Mouse (Mus musculus) yolk sac, embryonic 10.5 days (tissue): ENCODE results near the gene Inpp5b.
"Not testable (repeated sequence)": the region's sequence is repeated elsewhere in the genome, so short reads cannot be mapped to it uniquely, and the experiment has no call there.

Experiments used
- DNase-seq: peaks from one replicate; pipeline ENCODE4 v3.0.0-alpha.2; 2017; ENCODE audit warnings: low spot score

Gene Inpp5b

DNA sequence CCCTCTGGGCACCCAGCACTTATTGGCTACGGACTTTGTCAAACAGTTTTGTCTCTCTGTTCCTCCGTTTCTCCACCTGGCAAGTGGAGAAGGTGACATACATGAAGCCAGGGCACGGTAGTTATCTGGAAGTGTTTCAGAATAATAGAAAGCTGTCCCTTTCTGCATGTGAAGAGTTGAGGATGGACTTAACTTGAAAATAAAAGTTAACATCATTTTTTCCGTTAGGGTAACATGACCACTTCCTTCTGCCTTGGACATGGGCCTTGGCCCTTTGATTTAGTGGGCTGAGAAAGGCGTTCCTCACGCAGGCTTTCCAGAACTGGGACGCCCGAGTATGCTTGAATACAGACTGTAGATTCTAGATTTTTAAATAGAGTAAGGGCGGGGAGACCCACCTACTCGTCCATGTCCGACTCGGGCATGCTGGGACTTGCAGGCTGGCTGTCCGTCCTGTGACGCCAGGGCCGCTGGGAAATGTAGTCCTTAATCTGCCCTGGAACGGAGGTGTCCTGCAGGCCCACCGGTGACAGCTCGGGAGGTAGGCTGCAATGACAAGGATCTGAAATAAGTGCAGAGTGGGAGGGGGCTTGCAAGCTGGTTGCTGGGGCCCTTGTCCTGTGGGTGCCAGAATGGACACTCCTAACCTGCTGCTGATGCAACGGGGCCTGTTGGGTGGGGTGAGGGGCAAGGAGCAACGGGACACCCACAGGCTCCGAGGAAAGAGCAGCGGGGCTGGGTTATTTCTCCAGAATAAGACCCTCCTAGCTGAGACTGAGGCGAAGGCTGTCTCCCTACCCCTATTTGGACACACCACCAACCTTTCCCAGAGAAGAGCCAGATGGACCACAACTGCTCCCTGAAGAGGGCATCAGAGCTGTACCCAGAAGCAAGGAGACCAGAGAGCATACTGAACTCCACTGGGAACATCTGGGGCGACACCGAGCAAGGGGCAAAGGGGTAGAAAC, at the start of gene Inpp5b:
Gene Inpp5b (plus strand): TSS at position 475 of the 968 bp plus-strand sequence.
- DNase-seq: peak; percentile 89

DNA sequence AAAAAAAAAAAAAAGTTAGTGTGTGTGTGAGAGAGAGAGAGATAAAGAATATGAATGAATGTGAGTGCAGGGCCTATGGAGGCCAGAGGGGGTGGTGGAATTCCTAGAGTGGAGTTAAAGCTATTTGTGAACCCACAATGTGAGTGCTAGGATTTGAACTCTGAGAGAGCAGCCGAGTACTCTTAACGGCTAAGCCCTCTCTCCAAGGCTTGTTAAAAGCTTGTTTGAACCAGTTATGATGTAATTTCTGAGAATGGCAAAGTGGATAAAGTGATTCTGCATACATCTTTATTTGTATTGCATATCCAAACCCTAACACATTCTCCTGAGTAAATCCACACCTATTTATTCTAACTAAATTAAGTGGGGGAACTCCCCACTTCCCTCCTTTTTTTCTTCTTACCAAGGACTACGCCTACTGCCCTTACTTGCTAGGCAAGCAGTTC, 49.2 kb upstream of the Inpp5b start:
- no peak for DNase-seq

DNA sequence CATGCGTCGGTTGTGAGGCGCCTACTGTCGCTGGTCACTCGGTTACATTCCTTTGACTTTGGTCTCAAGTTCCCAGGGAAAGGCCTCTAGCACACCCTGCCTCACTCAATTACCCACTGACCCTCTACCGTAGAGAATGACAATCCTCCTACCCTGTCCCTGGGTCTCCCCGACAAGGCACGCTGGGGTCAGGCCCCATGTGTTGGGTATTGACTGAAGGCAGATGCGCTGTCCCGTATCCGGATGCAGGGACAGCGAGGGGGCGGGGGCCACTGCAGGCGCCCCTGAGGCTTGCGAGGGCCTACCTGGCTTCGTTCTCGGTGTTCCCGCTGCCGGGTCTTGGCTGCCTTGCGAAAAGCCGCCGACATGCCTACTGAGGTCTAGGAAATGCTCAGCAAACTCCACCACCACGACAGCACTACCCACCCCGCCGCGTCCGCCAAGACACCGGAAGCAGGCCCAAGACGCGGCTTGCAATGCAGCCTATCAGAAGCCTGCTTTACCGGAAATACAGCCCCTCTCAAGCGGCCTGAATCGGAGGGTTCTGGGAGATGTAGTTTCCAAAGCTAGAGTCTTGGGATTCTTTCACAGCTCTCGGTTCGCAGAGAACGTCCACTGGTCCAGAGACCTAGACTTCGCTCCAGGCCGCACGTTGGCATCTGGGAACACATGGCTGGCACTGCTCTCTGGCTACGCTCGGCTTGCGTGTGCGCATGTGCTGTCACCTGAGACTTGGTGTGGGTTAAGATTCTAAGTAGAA, 48.3 kb upstream of the Inpp5b start, which contains the start of gene Utp11:
Gene Utp11 (minus strand): TSS at position 466 of the 760 bp plus-strand sequence.
- DNase-seq: peak; percentile 92

DNA sequence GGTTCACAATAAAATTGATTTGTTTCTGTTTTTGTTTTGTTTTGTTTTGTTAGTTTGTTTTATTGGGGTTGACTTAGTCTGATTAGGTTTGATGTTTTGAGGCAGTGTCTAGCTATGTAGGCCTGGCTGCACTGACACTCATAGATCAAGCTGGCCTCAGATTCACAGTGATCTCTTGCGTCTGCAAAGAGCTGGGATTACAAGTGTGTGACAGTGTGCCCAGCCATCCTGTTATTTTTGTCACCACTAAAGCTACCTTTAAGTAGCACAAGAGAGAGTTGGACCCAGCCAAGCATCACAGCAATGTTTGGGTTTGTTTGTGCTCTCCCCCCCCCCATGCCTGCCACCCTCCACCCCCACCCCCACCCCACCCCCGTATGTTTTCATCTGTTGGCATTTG, 47.1 kb upstream of the Inpp5b start:
- no peak for DNase-seq

DNA sequence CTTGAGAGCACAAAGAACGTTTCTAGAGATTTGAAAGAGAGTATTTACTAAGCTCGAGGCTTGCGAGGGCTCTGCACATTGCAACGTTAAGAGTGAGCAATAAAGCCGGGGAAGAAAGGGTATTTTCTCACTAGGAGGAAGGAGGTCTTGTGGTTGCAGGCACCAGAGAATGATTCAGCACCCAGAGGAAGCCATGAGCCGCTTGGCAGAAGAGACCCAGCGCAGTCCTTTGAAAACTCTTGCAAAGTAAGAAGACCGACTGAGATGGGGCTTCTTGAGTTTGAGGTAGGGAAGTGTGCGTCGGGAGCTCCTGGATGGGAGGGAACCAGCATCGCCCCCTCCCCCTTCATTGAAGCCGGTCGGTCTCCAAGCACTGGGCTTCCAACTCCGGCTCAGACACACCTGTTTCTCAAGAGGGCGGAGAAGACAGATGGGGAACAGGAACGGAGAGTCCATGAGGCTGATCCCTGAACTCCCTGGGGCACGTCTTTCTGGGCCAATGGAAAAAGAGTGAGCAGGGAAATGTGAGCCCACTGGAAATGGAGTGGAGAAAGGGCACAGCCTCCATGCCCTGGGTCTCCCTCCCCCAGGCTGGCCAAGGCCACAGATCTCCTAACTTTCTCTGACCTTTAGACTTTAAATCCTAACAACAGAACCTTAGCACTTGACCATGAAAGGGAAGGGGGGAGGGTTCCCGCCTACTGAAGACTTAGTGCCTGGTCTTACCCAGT, 45.7 kb upstream of the Inpp5b start:
- peak; percentile 50 for DNase-seq

DNA sequence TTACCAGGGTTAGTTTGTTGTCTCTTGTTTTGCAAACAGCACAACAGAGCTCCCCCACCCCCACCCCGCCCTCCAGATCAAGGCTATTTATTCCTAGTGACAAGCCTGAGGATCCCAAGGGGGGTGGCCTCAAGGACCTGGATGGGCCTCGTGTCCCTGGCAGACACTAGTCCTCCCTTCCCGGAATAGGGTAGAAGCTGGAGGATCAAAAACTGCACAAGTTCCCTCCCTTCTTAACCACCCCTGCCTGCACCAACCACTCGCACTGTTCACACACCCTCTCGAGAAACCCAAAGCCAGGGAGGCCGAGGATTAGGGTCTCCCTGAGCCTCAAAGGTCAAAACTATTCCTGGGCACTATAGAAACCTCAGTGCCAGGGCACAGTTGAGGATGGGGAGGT, 41.9 kb upstream of the Inpp5b start:
- no peak for DNase-seq

DNA sequence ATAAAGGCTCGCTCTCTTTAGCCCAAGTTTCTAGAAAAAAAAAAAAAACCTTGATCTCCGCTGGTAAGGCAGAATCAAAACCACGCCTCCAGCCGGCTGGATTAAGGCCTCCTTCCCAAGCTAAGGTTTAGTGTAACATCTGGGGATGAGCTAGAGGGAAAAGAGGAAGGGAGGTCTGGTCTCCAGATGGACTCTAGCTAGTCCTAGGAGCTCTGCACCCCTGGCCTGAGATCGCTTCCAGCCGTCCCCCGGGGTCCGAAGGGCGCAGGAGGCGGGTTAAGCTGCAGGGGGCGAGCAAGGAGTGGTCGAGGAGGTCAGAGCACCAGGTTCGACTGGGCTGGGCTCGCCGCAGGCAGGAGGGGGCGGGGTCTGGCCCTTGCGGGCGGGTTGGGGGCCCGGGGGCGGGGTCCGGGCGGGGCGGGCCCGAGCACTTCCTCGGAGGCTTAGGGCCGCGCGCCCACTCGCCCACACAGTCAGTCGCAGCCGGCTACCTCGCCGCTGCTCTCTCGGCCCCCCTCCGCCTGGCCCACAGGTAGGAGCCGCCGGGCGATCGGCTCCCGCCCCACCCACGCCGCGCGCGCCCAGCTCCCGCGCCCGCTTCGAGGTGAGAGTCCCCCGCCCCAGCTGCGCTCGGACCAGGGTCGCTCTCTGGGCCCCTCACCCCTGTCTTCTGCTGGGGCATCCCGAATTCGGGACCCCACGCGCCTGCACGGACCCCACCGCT, 41.2 kb upstream of the Inpp5b start, which contains the start of gene Fhl3:
Gene Fhl3 (plus strand): TSS at position 454 of the 724 bp plus-strand sequence.
- DNase-seq: peak; percentile 96

DNA sequence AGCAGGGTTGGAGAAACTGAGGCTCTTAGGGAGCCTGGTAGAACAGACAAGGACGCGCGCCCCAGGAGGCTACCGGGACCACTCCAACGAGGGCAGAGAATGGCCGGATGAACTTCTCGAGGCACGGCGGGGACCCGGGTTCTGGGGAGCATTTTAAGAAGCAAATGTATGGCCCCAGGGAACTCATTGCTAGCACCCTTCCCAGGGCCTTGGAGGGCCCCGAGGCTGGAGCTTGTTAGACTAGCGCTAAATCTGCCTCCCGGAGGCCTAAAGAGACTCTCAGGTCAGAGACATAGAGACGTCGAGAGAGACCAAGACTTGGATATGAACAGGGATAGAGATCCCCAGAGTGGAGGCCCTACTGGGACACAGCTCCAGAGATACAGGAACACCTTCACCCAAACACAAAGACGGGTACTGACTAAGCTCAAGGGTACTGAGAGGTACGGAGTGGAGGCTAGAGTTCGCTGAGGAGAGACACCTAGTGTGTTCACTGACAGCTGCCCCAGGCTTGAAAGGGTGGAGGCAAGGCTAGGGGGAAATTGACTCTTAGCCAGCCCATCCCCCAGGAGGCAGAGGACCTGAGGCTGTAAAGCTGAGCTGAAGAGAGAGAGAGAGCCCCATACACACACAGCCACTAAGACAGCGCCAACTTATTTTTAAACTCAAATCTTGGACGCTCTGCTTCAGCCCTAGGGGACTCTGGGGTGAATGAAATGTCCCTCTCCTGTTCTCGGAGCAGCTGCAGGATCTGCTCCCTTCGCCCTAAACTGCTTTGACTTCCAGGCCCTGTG, 40.4 kb upstream of the Inpp5b start:
- peak; percentile 69 for DNase-seq

DNA sequence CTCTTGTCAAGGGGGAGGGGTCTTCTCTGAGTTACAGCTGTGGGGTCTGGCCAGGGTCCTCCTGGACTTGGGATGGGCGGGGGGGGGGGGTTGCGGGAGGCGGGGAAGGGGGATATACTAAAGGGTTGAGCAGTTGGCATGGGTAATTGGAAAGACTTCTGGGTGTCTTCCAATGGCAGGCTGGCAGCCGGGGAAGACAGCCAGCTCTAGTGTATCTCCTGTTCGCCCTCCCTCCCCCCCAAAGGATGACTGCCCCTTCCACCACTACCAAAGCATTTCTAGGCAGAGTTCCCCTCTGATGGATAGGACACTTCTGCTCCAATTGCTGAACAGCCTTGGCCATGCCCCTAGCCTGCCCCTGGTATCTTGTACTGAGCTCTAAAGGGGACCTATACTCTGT, 39.7 kb upstream of the Inpp5b start:
- DNase-seq: no peak

DNA sequence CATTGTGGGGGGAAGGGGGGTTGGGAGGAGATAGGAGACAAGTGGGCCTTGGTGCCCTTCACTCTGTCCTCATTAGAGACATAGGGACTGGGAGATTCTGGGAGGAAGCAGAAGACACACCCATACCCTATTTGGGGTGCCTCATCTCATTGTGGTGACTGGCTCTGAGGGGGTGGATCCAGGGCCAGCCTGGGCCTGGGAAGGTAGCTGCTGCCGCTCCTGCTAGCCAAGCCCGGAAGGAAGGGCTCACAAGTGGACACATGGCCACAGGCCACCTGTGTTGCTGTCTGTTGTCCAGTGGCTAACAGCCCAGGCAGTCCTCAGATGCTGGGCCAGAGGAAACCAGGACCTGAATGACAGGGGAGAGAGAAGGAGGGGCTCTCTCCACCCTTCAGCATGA, 38.2 kb upstream of the Inpp5b start:
- peak; percentile 7 for DNase-seq

DNA sequence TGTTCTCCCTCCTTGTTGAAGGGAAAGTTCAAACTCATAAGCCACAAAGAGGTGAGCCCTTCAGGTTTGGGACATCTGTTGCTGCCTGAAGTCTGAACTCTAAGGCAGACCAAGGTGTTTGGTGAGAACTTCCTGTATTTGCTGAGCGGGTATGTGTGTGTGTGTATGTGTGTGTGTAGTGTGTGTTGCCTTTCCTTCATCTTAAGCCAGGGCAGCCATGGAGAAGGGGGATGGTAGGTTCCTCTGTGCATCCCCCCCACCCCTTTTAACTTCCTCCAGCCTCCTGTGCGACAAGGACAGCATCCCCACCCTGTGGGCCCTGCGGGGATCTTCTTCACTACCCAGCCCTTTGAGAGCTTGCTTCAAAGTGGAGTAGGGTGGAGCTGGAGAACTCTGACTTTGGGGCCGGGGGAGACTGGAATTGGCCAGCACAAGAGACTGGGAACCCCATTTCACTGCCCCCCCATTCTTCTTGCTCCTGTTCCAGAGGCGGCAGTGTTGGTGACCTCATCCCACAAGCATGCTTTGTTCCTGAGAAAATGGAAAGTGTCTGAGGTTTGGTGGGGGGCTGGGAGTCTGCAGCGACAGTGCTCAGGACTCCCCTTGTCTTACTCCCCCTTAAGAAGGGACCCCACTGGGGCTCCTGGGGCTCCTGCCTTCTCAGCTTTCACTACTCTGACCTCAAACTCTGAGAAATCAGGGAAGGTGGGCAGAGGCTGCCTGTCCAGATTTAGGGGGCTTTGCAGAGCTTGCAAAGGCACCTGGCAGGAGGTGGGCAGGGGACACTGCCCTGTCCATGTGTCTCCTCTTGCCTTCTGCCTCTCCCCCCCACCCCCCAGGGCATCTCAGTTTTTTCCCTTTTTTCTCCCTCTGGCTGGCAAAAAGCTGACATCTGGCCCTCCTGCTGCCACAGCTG, 37.5 kb upstream of the Inpp5b start:
- DNase-seq: peak; percentile 26

DNA sequence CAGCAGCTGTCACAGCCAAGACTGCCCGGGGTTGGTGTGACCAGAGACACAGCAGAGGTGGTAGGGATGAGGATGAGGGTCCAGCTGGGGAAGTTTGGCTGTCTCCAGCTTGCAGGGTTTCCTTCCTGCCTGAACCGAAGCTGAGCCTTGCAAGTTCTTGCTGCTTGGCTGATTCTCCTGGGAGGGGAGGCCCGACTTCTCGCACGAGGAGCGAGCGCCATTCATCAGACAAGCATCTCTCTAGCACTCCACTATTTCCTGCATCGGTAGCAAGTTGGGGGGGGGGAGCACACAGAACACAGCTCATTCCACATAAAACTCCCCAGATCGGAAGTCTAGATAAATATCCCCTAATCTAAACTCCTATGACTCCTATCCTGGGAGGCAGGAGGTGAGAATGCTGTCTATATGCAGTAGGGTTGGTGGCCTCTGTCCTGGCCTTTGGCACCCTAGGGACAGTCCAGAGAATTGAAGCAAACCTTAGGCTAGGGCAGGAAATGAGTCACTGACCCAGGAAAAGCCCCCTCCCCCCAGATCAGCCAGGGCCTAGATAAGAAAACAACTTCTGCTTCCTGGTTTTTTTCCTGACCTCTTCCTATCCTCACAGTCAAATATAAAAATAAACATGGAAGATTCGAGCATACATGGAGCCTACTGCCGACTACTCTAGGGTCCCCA, 36.7 kb upstream of the Inpp5b start:
- peak; percentile 85 for DNase-seq

DNA sequence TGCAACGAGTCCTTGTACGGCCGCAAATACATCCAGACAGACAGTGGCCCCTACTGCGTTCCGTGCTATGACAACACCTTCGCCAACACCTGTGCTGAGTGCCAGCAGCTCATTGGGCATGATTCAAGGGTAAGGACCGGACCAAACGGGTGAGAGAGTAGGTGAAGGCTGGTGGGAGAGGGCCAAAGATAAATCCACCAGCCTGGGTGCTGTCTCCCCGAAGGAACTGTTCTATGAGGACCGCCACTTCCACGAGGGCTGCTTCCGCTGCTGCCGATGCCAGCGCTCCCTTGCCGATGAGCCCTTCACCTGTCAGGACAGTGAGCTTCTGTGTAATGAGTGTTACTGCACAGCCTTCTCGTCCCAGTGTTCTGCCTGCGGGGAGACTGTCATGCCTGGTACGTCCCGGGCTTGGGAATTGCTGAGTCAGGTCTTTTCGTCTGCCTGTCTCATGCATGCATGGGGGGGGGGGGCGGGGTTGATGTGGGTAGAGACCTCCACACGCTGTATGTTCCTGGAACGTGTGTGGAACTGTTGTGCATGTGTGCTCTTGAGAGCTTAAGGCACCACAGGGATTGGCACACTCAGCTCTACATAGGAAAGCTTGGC, 35.9 kb upstream of the Inpp5b start:
- DNase-seq: peak; percentile 6

DNA sequence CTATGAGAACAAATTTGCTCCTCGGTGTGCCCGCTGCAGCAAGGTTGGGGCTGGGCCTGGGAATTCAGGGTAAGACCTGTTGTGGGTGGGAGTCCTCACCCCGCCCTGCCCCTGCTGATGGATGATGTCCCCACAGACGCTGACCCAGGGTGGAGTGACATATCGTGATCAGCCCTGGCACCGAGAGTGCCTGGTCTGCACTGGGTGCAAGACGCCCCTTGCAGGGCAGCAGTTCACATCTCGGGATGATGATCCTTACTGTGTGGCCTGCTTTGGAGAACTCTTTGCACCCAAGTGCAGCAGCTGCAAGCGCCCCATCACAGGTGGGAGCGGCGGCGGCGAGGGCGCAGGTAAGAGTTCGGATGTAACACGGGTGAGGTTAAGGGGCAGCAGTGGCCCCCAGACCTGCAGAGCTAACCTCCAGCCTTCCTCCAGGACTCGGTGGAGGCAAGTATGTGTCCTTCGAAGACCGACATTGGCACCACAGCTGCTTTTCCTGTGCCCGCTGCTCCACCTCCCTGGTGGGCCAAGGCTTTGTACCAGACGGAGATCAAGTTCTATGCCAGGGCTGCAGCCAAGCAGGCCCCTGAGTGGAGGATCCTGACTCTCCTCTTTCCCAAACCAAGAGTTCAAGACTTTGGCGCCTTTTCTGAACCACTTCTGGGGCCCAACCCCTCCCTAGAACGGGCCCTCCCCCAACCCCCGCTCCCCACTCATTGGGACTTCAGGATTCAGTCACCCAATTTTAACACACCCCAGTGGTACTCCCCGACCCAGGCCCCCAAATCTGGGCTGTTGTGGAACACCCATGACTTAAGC, 34.1 kb upstream of the Inpp5b start:
- DNase-seq: peak; percentile 3

DNA sequence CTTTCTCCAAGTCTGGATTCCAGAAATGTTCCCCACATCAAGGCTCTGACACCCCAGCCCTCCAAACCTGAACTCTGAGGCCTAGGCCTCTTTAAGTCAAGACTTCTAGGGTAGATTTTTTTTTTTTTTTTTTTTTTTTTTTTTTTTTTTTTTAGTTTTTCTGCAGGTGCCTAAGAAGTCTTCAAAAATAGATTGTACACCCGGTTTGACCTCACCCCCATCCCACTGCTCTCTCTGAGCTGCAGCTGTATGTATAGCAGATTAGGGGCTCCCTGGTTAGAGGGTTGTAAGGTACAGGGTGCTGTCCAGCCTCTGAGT, 33.5 kb upstream of the Inpp5b start:
- DNase-seq: not testable (repeated sequence)

DNA sequence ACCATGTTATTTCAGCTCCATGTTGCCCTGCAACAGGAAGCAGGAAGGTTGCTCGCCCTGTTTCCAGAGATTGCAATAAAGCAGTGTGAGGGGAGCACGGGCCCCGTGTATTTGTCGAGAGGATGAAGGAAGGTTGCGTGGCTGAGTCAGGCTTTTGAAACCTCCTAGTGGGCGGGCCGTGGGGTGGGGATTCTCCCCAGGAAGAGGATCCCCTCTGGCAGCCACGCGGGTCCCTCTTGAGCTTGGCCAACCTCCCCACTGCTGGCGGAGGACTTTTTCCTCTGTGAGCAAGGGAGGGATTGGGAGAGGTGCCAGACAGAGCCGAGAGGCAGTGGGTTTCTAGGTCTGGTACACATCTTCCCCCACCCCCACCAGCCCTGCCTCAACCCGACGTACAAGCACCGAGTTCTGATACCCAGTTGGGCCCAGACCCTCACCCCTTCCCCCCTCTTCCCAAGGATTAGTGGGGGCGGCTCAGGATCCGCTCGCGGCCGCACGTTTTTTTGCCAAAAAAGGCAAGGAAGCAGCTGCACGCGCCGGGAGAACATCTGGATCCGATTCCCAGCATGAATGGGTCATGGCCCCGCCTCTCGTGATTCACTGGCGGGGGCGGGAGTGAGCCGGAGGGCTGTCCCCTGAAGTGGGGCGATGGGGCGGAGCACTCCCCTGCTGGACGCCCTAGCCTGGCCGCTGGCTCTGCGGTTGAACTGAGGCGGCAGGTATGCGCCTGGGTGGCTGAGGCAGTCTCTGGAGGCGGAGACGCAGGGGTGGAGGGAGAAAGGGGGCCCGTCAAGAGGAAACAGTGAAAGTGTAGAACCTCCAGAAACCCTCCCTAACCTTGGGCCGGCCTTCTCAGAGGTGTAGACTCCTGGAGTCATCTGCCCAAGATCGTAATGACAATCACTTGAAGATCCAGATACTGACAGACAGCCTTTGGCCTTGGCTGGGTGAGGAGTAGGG, 32.9 kb upstream of the Inpp5b start:
- peak; percentile 96 for DNase-seq
